Mouse (Mus musculus): Measurements from ENCODE around the gene Cobl.

DNA sequence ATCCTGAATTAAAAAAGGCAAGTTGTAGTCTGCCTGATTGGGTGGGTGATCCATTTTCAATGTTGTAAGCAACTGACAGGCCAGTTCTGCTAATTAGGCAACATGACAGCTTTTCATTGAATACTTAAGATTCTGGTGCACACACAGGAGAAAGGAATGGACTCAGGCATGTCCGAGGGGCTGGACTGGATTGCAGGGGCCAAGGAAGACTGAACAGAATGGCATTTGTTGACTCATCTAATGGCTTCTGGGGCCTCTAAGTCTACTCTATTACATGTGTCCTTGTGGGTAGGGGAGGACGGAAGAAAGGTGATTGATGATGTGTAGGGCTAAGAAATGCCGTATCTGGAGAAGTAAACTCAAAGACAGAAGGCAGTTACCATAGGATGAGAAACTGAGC lies 159.9 kb downstream of the Cobl start:
- TF ChIP-seq CTCF (IDR thresholded peaks at IDR 0.05; ENCODE audit: insufficient read depth, low read length) (no peak), POLR2A (IDR thresholded peaks at IDR 0.05; ENCODE audit: borderline replicate concordance, extremely low read depth, low read depth, low read length) (no peak)
